In genomic region chr19:40433316-40433912, GRCm38 (mm10) we compare ENCODE assay signal across 10 mouse cellular contexts.
DNase-seq lines count a peak whose midpoint lies in the region; ATAC-seq and TF ChIP-seq lines count a peak whose summit lies in the region.
"Had no signal": no experiment of that assay in that cellular context is flagged by ENCODE, and none has a peak within 500 bp of the region (broad histone marks: within the 10 kb centered on the region; RNA-seq: fewer than 3 reads in every experiment).

No protein-coding gene starts in this region.

- peaks cover 14% of the 10 kb centered on the region for H3K4me1 ChIP-seq in embryonic facial prominence, embryonic 14.5 days (ENCODE audit: control insufficient read depth, insufficient read depth, low read length)
- peaks cover 20% of the 10 kb centered on the region for H3K4me1 ChIP-seq in embryonic facial prominence, embryonic 10.5 days
- peaks cover 27% of the 10 kb centered on the region for H3K4me1 ChIP-seq in midbrain, embryonic 12.5 days
- peaks cover 5% of the 10 kb centered on the region; the same call in 1 of the 2 replicates for H3K4me1 ChIP-seq in midbrain, embryonic 11.5 days (ENCODE audit: control insufficient read depth, insufficient read depth, low read length)
- peaks cover 36% of the 10 kb centered on the region for H3K4me1 ChIP-seq in olfactory bulb, adult 2 months (ENCODE audit: control insufficient read depth, insufficient read depth, low read length)

- no peak for TF ChIP-seq POLR2A in olfactory bulb, adult 2 months (IDR thresholded peaks at IDR 0.05; ENCODE audit: insufficient read depth, low read depth, low read length)

- ATAC-seq in embryonic facial prominence, embryonic 14.5 days (ENCODE audit: low read depth), result 0 out of 2 replicates have a peak, but pooled peaks have one; percentile 27
- no peak for ATAC-seq in midbrain, embryonic 12.5 days (ENCODE audit: low FRiP score, low read depth)
- ATAC-seq in midbrain, embryonic 11.5 days (ENCODE audit: low FRiP score), result no peak
- no peak for ATAC-seq in megakaryocyte progenitor cell, adult 5-6 weeks (replicated peaks; ENCODE audit: poor library complexity)
- ATAC-seq: CD4-positive, CD25-positive, alpha-beta regulatory T cell, adult 4 months had no signal

- no peak for DNase-seq in embryonic facial prominence, embryonic 14.5 days (ENCODE audit: low spot score)
- no peak for DNase-seq in embryonic facial prominence, embryonic 10.5 days (ENCODE audit: low spot score)
- no peak for DNase-seq in midbrain, embryonic 11.5 days (ENCODE audit: low spot score, missing footprints)
- peak; percentile 58 for DNase-seq in heart, postnatal 4 days
- DNase-seq in urinary bladder, adult 18-20 months (ENCODE audit: low spot score in 2 of 2), result no peak

- no peak overlapping the region for H3K27ac ChIP-seq in embryonic facial prominence, embryonic 14.5 days (replicated peaks; ENCODE audit: low read depth, low read length)
- no peak overlapping the region for H3K27ac ChIP-seq in embryonic facial prominence, embryonic 10.5 days (replicated peaks)
- H3K27ac ChIP-seq in midbrain, embryonic 12.5 days (replicated peaks), result peak overlapping the region; percentile 15
- H3K27ac ChIP-seq in midbrain, embryonic 11.5 days (ENCODE audit: low read depth, low read length), result no peak overlapping the region
- H3K27ac ChIP-seq in olfactory bulb, adult 2 months (ENCODE audit: insufficient read depth, low read depth, low read length), result peak overlapping the region; percentile 42; the same call in 1 of the 2 replicates
- H3K27ac ChIP-seq: liver, embryonic 15.5 days had no signal

- H3K36me3 ChIP-seq in embryonic facial prominence, embryonic 14.5 days (ENCODE audit: control insufficient read depth, insufficient read depth, low read length), result no peaks in the 10 kb centered on the region
- H3K36me3 ChIP-seq in embryonic facial prominence, embryonic 10.5 days (replicated peaks), result no peaks in the 10 kb centered on the region
- H3K36me3 ChIP-seq in midbrain, embryonic 12.5 days, result no peaks in the 10 kb centered on the region
- no peaks in the 10 kb centered on the region for H3K36me3 ChIP-seq in midbrain, embryonic 11.5 days (ENCODE audit: control insufficient read depth, insufficient read depth, low read length)
- H3K36me3 ChIP-seq: liver, embryonic 15.5 days had no signal

- H3K9ac ChIP-seq in embryonic facial prominence, embryonic 14.5 days (ENCODE audit: low read depth, low read length), result no peak overlapping the region
- H3K9ac ChIP-seq in midbrain, embryonic 12.5 days (replicated peaks), result no peak overlapping the region
- H3K9ac ChIP-seq in midbrain, embryonic 11.5 days (ENCODE audit: low read length), result no peak overlapping the region
- H3K9ac ChIP-seq: liver, embryonic 15.5 days had no signal

- 58% methylated on average over 8 of the region's 8 CpGs for WGBS in embryonic facial prominence, embryonic 14.5 days
- WGBS in embryonic facial prominence, embryonic 10.5 days, result 84% methylated on average over 8 of the region's 8 CpGs
- 85% methylated on average over 8 of the region's 8 CpGs for WGBS in midbrain, embryonic 12.5 days
- 87% methylated on average over 8 of the region's 8 CpGs for WGBS in midbrain, embryonic 11.5 days
- 41% methylated on average over 8 of the region's 8 CpGs for WGBS in olfactory bulb, adult 2 months

- no peak overlapping the region for H3K4me2 ChIP-seq in embryonic facial prominence, embryonic 14.5 days (ENCODE audit: low read depth, low read length)
- no peak overlapping the region for H3K4me2 ChIP-seq in midbrain, embryonic 12.5 days (replicated peaks)
- no peak overlapping the region for H3K4me2 ChIP-seq in midbrain, embryonic 11.5 days
- H3K4me2 ChIP-seq: liver, embryonic 15.5 days had no signal

- no peak for TF ChIP-seq CTCF in olfactory bulb, adult 2 months (IDR thresholded peaks at IDR 0.05; ENCODE audit: insufficient read depth, low read depth, low read length)

- no peaks in the 10 kb centered on the region for H3K9me3 ChIP-seq in embryonic facial prominence, embryonic 14.5 days (ENCODE audit: control insufficient read depth, low read length)
- H3K9me3 ChIP-seq in embryonic facial prominence, embryonic 10.5 days, result no peaks in the 10 kb centered on the region
- no peaks in the 10 kb centered on the region for H3K9me3 ChIP-seq in midbrain, embryonic 12.5 days
- no peaks in the 10 kb centered on the region for H3K9me3 ChIP-seq in midbrain, embryonic 11.5 days (ENCODE audit: control insufficient read depth, low read length)
- H3K9me3 ChIP-seq: liver, embryonic 15.5 days had no signal

- H3K27me3 ChIP-seq in embryonic facial prominence, embryonic 14.5 days (replicated peaks; ENCODE audit: control insufficient read depth, insufficient read depth, low read length), result no peaks in the 10 kb centered on the region
- H3K27me3 ChIP-seq in embryonic facial prominence, embryonic 10.5 days (replicated peaks; ENCODE audit: low read depth, poor library complexity, severe bottlenecking), result no peaks in the 10 kb centered on the region
- no peaks in the 10 kb centered on the region for H3K27me3 ChIP-seq in midbrain, embryonic 12.5 days
- no peaks in the 10 kb centered on the region for H3K27me3 ChIP-seq in midbrain, embryonic 11.5 days (ENCODE audit: control insufficient read depth, insufficient read depth, low read length)
- H3K27me3 ChIP-seq: liver, embryonic 15.5 days had no signal

- no peak overlapping the region for H3K4me3 ChIP-seq in embryonic facial prominence, embryonic 14.5 days (ENCODE audit: low read depth, low read length)
- H3K4me3 ChIP-seq in embryonic facial prominence, embryonic 10.5 days, result no peak overlapping the region
- H3K4me3 ChIP-seq in midbrain, embryonic 12.5 days, result no peak overlapping the region
- H3K4me3 ChIP-seq in midbrain, embryonic 11.5 days (ENCODE audit: low read depth, low read length), result no peak overlapping the region
- H3K4me3 ChIP-seq in olfactory bulb, adult 2 months (ENCODE audit: insufficient read depth, low read depth, low read length), result no peak overlapping the region
- H3K4me3 ChIP-seq: liver, embryonic 15.5 days had no signal

Comparison
In these comparisons a context has a peak if more than half of its experiments do, and no peak if none do; other contexts are left out.
1. H3K27ac ChIP-seq: peak in midbrain, embryonic 12.5 days (single experiment) and olfactory bulb, adult 2 months (single experiment); none in embryonic facial prominence, embryonic 14.5 days (single experiment), embryonic facial prominence, embryonic 10.5 days (single experiment) and midbrain, embryonic 11.5 days (single experiment).